Mouse (Mus musculus) stomach, postnatal 0 days (tissue): ENCODE measurements around the gene Olfml2a. TPM values are rescaled to one million over a fixed set of nuclear protein-coding genes. Genes with fewer than 3 reads are reported as not detected.
A peak's percentile ranks its signal among the peaks of the same experiment; 100 is the strongest.

ENCODE experiments used
- ATAC-seq: fragments of 200-750 bp; cut with Nextera tagmentation; 2 replicates; pipeline ENCODE4 v1.8.0; 2017; ENCODE audit not compliant: low FRiP score, low TSS enrichment
- DNase-seq: peaks from one replicate; pipeline ENCODE4 v3.0.0-alpha.2; 2016; ENCODE audit warnings: low spot score
- H3K27ac ChIP-seq: fragments of 300-500 bp; sonication (generic); replicated peaks from 2 replicates; pipeline ENCODE4 v1.5.1; 2014; ENCODE audit warnings: mild to moderate bottlenecking, control low read depth
- H3K27me3 ChIP-seq: fragments of 300-500 bp; sonication (generic); 2 replicates; pipeline ENCODE4 v1.6.1; 2014; ENCODE audit warnings: low read length; ENCODE audit not compliant: control insufficient read depth, insufficient read depth
- H3K36me3 ChIP-seq: fragments of 300-500 bp; sonication (generic); 2 replicates; pipeline ENCODE4 v1.6.1; 2014; ENCODE audit warnings: low read length, mixed read lengths; ENCODE audit not compliant: control insufficient read depth, insufficient read depth
- H3K4me1 ChIP-seq: fragments of 300-500 bp; sonication (generic); replicated peaks from 2 replicates; pipeline ENCODE4 v1.6.1; 2014; ENCODE audit warnings: antibody characterized with exemption; ENCODE audit not compliant: control insufficient read depth, insufficient read depth
- H3K4me2 ChIP-seq: fragments of 300-500 bp; sonication (generic); replicated peaks from 2 replicates; pipeline ENCODE4 v1.6.1; 2014; ENCODE audit warnings: low read depth, mild to moderate bottlenecking, control low read depth, moderate library complexity
- H3K4me3 ChIP-seq: fragments of 300-500 bp; sonication (generic); 2 replicates; pipeline ENCODE4 v1.5.1; 2014; ENCODE audit warnings: low read depth, low read length, control low read depth
- H3K9ac ChIP-seq: fragments of 300-500 bp; sonication (generic); 2 replicates; pipeline ENCODE4 v1.6.1; 2014; ENCODE audit warnings: mild to moderate bottlenecking, low read length, control low read depth, mixed read lengths
- H3K9me3 ChIP-seq: fragments of 300-500 bp; sonication (generic); 2 replicates; pipeline ENCODE4 v1.6.1; 2016; ENCODE audit warnings: low read length; ENCODE audit not compliant: control insufficient read depth
- CTCF ChIP-seq: IDR thresholded peaks from 2 replicates; pipeline ENCODE4 v1.5.1; 2016; ENCODE audit warnings: antibody characterized with exemption, low read depth, mild to moderate bottlenecking, moderate library complexity
- EP300 ChIP-seq: optimal IDR thresholded peaks from 2 replicates; pipeline ENCODE3; 2016; ENCODE audit warnings: antibody characterized with exemption
- WGBS: fragments of 180-500 bp; shearing (Covaris S2); extraction: QIAGEN DNeasy Blood & Tissue Kit; methylation state at CpG from one replicate; pipeline ENCODE4 v1.1.7; 2014; 5-methylcytosine and 5-hydroxymethylcytosine counted together
- polyA plus RNA-seq: library from polyadenylated mRNA; unstranded; fragments of >200 nt; fragmentation: Nextera tagmentation; extraction: Ambion mirVana; gene quantifications from 2 replicates; pipeline ENCODE4 v1.2.1, GENCODE M21; 2015

Olfml2a gene
- polyA plus RNA-seq, 1 experiment from 2014 or later, result 2.7 TPM

- no peak overlapping the region for H3K4me3 ChIP-seq
- H3K9ac ChIP-seq, result no peak overlapping the region
- no peaks in the 10 kb centered on the region for H3K27me3 ChIP-seq
- H3K27ac ChIP-seq, result no peak overlapping the region
- ATAC-seq, result no peak
- 73% methylated on average over 2 of the region's 2 CpGs for WGBS
- H3K4me1 ChIP-seq, result no peaks in the 10 kb centered on the region
- no peak overlapping the region for H3K4me2 ChIP-seq
- DNase-seq, result no peak
- no peaks in the 10 kb centered on the region for H3K9me3 ChIP-seq
- TF ChIP-seq EP300 (no peak), CTCF (no peak)
- H3K36me3 ChIP-seq, result no peaks in the 10 kb centered on the region
Measured at GRCm38 (mm10) chr2:38941898-38942297, 10.1 kb downstream of the Olfml2a start.

- ATAC-seq, result no peak
- 78% methylated on average over 5 of the region's 5 CpGs for WGBS
Measured at GRCm38 (mm10) chr2:38943161-38943560, 11.4 kb downstream of the Olfml2a start.

DNA sequence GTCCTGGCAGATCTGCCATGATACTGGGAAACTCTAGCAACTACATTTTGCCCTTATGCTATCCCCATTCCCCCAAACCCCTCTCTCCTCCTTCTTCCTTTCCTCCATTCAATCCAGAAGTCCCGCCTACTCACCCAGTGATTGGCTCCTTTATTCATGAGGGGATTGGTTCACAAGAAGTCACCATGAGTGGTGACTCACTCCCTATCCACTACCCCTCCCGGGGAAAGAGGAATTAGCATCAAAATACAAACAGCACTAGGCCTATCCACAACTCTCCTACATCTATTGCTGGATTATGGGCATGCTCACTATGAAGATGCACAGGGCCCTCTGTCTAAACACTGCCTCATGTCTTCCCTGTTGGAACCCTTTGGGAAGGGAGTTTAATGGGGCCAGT, 12.2 kb downstream of the Olfml2a start:
- H3K4me2 ChIP-seq, result no peak overlapping the region
- no peaks in the 10 kb centered on the region for H3K9me3 ChIP-seq
- DNase-seq, result peak; percentile 9
- no peak overlapping the region for H3K27ac ChIP-seq
- no peaks in the 10 kb centered on the region for H3K4me1 ChIP-seq
- H3K27me3 ChIP-seq, result no peaks in the 10 kb centered on the region
- H3K36me3 ChIP-seq, result no peaks in the 10 kb centered on the region
- no peak overlapping the region for H3K4me3 ChIP-seq
- H3K9ac ChIP-seq, result no peak overlapping the region
- no peak for TF ChIP-seq CTCF
- TF ChIP-seq EP300, result no peak
- ATAC-seq, result peak; percentile 35; the same call in 1 of the 2 replicates
- 47% methylated on average over 2 of the region's 2 CpGs for WGBS

More at GRCm38 (mm10) chr2:38943161-38943560, 11.4 kb downstream of the Olfml2a start:
- Histone ChIP-seq H3K27ac (no peak overlapping the region), H3K4me1 (no peaks in the 10 kb centered on the region), H3K36me3 (no peaks in the 10 kb centered on the region), H3K27me3 (no peaks in the 10 kb centered on the region), H3K4me2 (no peak overlapping the region), H3K9ac (no peak overlapping the region), H3K9me3 (no peaks in the 10 kb centered on the region), H3K4me3 (no peak overlapping the region)
- no peak for DNase-seq
- TF ChIP-seq CTCF (no peak), EP300 (no peak)

DNA sequence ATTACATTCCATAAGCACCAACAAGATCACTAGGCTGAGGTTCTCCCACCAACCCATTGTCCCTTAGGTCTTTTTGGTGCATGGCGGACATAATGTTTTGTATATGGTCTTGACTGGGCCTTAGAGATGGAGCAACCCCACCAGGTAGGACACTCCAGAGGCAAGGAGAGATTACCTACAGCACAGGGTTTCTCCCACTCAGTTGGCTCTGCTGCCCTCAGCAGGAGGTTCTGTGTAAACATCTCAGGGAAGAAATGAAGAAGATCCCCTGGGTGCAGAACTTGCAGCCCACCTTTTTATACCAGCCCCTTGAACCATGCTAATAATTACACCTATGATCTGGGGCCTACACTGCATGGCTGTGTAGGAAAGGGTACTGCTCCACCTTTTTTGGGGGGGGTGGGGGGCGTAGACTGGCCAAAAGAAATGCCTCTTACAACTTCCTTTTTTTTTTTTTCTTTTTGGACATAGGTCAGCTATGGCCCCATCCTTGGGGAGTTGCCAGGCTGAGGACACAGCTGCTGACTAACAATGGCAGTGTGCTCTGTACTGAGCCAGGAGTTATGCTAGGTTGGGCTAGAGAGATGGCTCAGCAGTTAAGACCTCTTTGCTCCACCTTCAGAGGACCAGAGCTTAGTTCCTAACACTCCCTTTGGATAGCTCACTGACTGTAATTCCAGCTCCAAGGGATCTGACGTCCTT, 12.8 kb downstream of the Olfml2a start:
- H3K4me2 ChIP-seq, result no peak overlapping the region
- no peaks in the 10 kb centered on the region for H3K9me3 ChIP-seq
- no peaks in the 10 kb centered on the region for H3K27me3 ChIP-seq
- 60% methylated on average over 3 of the region's 3 CpGs for WGBS
- H3K27ac ChIP-seq, result no peak overlapping the region
- no peak overlapping the region for H3K4me3 ChIP-seq
- ATAC-seq, result no peak
- no peak overlapping the region for H3K9ac ChIP-seq
- DNase-seq, result peak; percentile 13
- no peaks in the 10 kb centered on the region for H3K36me3 ChIP-seq
- TF ChIP-seq EP300, result no peak
- TF ChIP-seq CTCF, result peak; percentile 48
- H3K4me1 ChIP-seq, result no peaks in the 10 kb centered on the region

- H3K4me1 ChIP-seq, result no peaks in the 10 kb centered on the region
- no peaks in the 10 kb centered on the region for H3K27me3 ChIP-seq
- H3K9me3 ChIP-seq, result no peaks in the 10 kb centered on the region
- TF ChIP-seq EP300 (no peak), CTCF (no peak)
- H3K9ac ChIP-seq, result no peak overlapping the region
- DNase-seq (no peak), ATAC-seq (no peak)
- no peak overlapping the region for H3K4me3 ChIP-seq
- no peaks in the 10 kb centered on the region for H3K36me3 ChIP-seq
- no peak overlapping the region; the same call in 1 of the 2 replicates for H3K27ac ChIP-seq
- 59% methylated on average over 7 of the region's 7 CpGs for WGBS
- H3K4me2 ChIP-seq, result no peak overlapping the region
Measured at GRCm38 (mm10) chr2:38947566-38947965, 15.8 kb downstream of the Olfml2a start.

DNA sequence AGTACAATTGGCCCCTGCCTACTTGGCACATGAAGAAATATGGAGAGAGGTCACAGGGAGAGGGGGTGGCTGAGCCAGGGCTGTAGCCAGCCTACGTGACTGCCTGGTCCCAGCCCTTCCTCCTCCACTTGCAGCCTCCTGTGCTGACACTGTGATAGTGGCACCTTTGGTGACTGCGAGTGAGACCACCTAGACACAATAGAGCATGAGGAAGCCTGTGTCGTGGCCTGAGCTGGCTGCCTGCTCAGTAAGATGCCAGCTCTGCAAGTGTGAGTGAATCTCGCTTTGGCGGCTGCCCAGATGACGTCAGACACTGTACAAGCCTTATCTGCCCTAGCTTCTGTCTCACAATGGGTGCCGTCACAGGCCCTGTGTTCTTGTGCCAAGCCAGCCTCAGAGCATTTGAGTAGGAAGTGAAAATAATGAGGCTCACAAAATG, 18.5 kb downstream of the Olfml2a start:
- peak; percentile 92 for ATAC-seq

More for the DNA sequence above, 18.5 kb downstream of the Olfml2a start:
- H3K4me2 ChIP-seq, result no peak overlapping the region
- no peak overlapping the region for H3K27ac ChIP-seq
- 48% methylated on average over 7 of the region's 7 CpGs for WGBS
- H3K9me3 ChIP-seq, result no peaks in the 10 kb centered on the region
- H3K4me1 ChIP-seq, result no peaks in the 10 kb centered on the region
- H3K9ac ChIP-seq, result no peak overlapping the region
- TF ChIP-seq CTCF, result no peak
- no peak for TF ChIP-seq EP300
- no peaks in the 10 kb centered on the region for H3K36me3 ChIP-seq
- H3K27me3 ChIP-seq, result no peaks in the 10 kb centered on the region
- peak; percentile 87 for DNase-seq
- no peak overlapping the region for H3K4me3 ChIP-seq
